Mouse (Mus musculus) liver, embryonic 16.5 days (tissue): Measurements from ENCODE around the gene Golga2. TPM values are rescaled to one million over a fixed set of nuclear protein-coding genes. Genes with fewer than 3 reads are reported as not detected.

Source experiments
- ATAC-seq: fragments of 200-750 bp; cut with Nextera tagmentation; 2 replicates; pipeline ENCODE4 v1.8.0; 2017; ENCODE audit warnings: low read depth, mild to moderate bottlenecking, moderate number of reproducible peaks, moderate library complexity
- H3K27ac ChIP-seq: fragments of 300-500 bp; sonication (generic); 2 replicates; pipeline ENCODE4 v1.5.1; 2014; ENCODE audit warnings: mild to moderate bottlenecking, low read length
- H3K27me3 ChIP-seq: fragments of 300-500 bp; sonication (generic); 2 replicates; pipeline ENCODE4 v1.6.1; 2014; ENCODE audit warnings: low read depth, low read length, mixed read lengths; ENCODE audit not compliant: control insufficient read depth, insufficient read depth
- H3K36me3 ChIP-seq: fragments of 300-500 bp; sonication (generic); 2 replicates; pipeline ENCODE4 v1.6.1; 2014; ENCODE audit warnings: mild to moderate bottlenecking; ENCODE audit not compliant: control insufficient read depth, insufficient read depth
- H3K4me1 ChIP-seq: fragments of 300-500 bp; sonication (generic); 2 replicates; pipeline ENCODE4 v1.6.1; 2014; ENCODE audit warnings: low read depth, low read length, mixed read lengths; ENCODE audit not compliant: control insufficient read depth
- H3K4me2 ChIP-seq: fragments of 300-500 bp; sonication (generic); 2 replicates; pipeline ENCODE4 v1.6.1; 2014; ENCODE audit warnings: low read depth, low read length, mixed read lengths
- H3K4me3 ChIP-seq: fragments of 300-500 bp; sonication (generic); 2 replicates; pipeline ENCODE4 v1.5.1; 2014; ENCODE audit warnings: low read depth, mild to moderate bottlenecking, low read length
- H3K9ac ChIP-seq: fragments of 300-500 bp; sonication (generic); 2 replicates; pipeline ENCODE4 v1.6.1; 2014; ENCODE audit warnings: low read depth, low read length
- H3K9me3 ChIP-seq: fragments of 300-500 bp; sonication (generic); replicated peaks from 2 replicates; pipeline ENCODE4 v1.6.1; 2016; ENCODE audit warnings: low read length; ENCODE audit not compliant: control insufficient read depth
- WGBS: fragments of 180-500 bp; shearing (Covaris S2); extraction: QIAGEN DNeasy Blood & Tissue Kit; methylation state at CpG from one replicate; pipeline ENCODE4 v1.1.7; 2014; ENCODE audit not compliant: insufficient replicate concordance; 5-methylcytosine and 5-hydroxymethylcytosine counted together
- polyA plus RNA-seq: library from polyadenylated mRNA; unstranded; fragments of >200 nt; fragmentation: Nextera tagmentation; extraction: Ambion mirVana; gene quantifications from 2 replicates; pipeline ENCODE4 v1.2.1, GENCODE M21; 2015

Gene Golga2
- polyA plus RNA-seq, 1 experiment from 2014 or later: 10.0 TPM

DNA sequence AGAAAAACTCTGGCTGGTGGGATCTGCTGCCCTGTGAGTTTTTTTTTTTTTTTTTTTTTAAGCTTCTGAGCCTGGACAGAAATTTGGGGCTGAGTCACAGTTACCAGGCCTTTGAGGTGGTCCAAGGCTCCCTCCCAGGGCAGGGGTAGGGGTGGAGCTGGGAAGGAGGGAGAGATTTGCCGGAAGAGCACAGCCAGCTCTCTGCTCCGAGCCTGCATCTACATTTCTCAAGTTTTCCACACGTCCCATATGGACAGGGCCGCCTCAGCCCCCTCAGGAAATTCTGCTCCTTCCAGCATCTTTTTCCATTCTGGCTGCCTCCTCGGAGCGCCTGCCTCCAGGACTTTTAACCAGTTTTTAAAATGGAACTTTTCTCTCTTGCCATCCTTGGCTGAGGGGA lies 42.3 kb downstream of the Golga2 start:
- Histone ChIP-seq H3K4me3 (no peak overlapping the region), H3K4me2 (no peak overlapping the region), H3K4me1 (no peaks in the 10 kb centered on the region), H3K36me3 (no peaks in the 10 kb centered on the region), H3K9ac (no peak overlapping the region), H3K27me3 (no peaks in the 10 kb centered on the region), H3K27ac (no peak overlapping the region), H3K9me3 (no peaks in the 10 kb centered on the region)
- WGBS: 56% methylated on average over 6 of the region's 6 CpGs
- ATAC-seq: no peak

GRCm38 (mm10) chr2:32332159-32332558 lies 45.0 kb downstream of the Golga2 start:
- no peaks in the 10 kb centered on the region for H3K36me3 ChIP-seq
- H3K4me3 ChIP-seq: no peak overlapping the region
- H3K9me3 ChIP-seq: no peaks in the 10 kb centered on the region
- no peak overlapping the region for H3K27ac ChIP-seq
- H3K9ac ChIP-seq: no peak overlapping the region
- ATAC-seq: no peak
- H3K27me3 ChIP-seq: no peaks in the 10 kb centered on the region; the same call in 1 of the 2 replicates
- no peaks in the 10 kb centered on the region for H3K4me1 ChIP-seq
- WGBS: 66% methylated on average over 5 of the region's 5 CpGs
- no peak overlapping the region for H3K4me2 ChIP-seq

- ATAC-seq: no peak
- H3K27ac ChIP-seq: no peak overlapping the region
- H3K4me3 ChIP-seq: no peak overlapping the region
- no peak overlapping the region for H3K4me2 ChIP-seq
- no peaks in the 10 kb centered on the region; the same call in 1 of the 2 replicates for H3K27me3 ChIP-seq
- 36% methylated on average over 15 of the region's 15 CpGs for WGBS
- H3K36me3 ChIP-seq: no peaks in the 10 kb centered on the region
- no peak overlapping the region for H3K9ac ChIP-seq
- no peaks in the 10 kb centered on the region for H3K9me3 ChIP-seq
- H3K4me1 ChIP-seq: no peaks in the 10 kb centered on the region
These were observed 48.7 kb downstream of the Golga2 start for GRCm38 (mm10) chr2:32335888-32336287.

DNA sequence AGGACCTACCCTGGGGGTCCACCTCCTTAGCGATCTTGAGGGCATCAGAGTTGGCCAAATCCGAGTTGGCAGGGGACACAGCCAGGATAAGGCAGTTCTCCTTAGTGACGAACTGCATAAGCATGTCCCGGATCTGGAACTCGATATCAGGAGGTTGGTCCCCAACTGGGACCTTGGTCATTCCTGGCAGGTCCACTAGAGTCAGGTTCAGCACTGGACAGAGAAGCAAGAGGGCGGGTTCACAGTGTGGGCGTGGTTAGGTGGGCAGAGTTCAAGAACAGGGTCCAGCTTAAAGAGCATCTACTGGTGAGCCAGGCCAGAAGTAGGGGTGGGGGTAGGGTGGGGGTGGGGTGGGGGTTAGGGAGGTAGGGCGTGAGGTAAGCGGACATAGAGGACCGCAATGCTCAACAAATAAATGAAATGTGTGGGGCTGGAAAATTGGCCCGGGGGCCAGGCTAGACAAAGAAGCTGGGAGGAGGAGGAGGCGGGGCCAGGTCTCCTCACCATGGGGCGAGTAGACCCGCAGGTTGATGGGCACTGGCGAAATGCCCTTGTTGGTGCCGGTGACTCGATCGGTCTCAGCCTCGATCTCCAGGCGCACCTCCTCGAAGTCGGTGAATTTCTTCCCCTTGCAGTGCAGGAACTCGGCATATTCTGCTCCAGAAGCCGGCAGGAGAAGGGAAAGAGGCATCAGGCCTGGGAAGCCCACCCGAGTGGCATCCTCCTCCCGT lies 52.9 kb downstream of the Golga2 start:
- WGBS: 32% methylated on average over 26 of the region's 26 CpGs
- H3K27ac ChIP-seq: no peak overlapping the region
- no peaks in the 10 kb centered on the region for H3K4me1 ChIP-seq
- no peaks in the 10 kb centered on the region; the same call in 1 of the 2 replicates for H3K27me3 ChIP-seq
- no peak overlapping the region for H3K4me3 ChIP-seq
- no peak overlapping the region for H3K4me2 ChIP-seq
- no peaks in the 10 kb centered on the region for H3K36me3 ChIP-seq
- H3K9me3 ChIP-seq: no peaks in the 10 kb centered on the region
- 0 out of 2 replicates have a peak, but pooled peaks have one; percentile 27 for ATAC-seq
- H3K9ac ChIP-seq: no peak overlapping the region

- no peak overlapping the region for H3K9ac ChIP-seq
- no peak overlapping the region for H3K4me3 ChIP-seq
- WGBS: 70% methylated on average over 13 of the region's 13 CpGs
- no peaks in the 10 kb centered on the region for H3K36me3 ChIP-seq
- no peak for ATAC-seq
- no peaks in the 10 kb centered on the region for H3K4me1 ChIP-seq
- no peaks in the 10 kb centered on the region for H3K9me3 ChIP-seq
- H3K27ac ChIP-seq: no peak overlapping the region
- no peaks in the 10 kb centered on the region; the same call in 1 of the 2 replicates for H3K27me3 ChIP-seq
- H3K4me2 ChIP-seq: no peak overlapping the region
These were observed 53.9 kb downstream of the Golga2 start for GRCm38 (mm10) chr2:32340836-32341633.

GRCm38 (mm10) chr2:32341634-32341939 lies 54.4 kb downstream of the Golga2 start:
- H3K4me3 ChIP-seq: no peak overlapping the region
- H3K4me2 ChIP-seq: no peak overlapping the region
- 57% methylated on average over 4 of the region's 4 CpGs for WGBS
- H3K36me3 ChIP-seq: no peaks in the 10 kb centered on the region
- ATAC-seq: no peak
- H3K9me3 ChIP-seq: no peaks in the 10 kb centered on the region
- no peak overlapping the region for H3K27ac ChIP-seq
- H3K9ac ChIP-seq: no peak overlapping the region
- H3K27me3 ChIP-seq: no peaks in the 10 kb centered on the region
- no peaks in the 10 kb centered on the region for H3K4me1 ChIP-seq

DNA sequence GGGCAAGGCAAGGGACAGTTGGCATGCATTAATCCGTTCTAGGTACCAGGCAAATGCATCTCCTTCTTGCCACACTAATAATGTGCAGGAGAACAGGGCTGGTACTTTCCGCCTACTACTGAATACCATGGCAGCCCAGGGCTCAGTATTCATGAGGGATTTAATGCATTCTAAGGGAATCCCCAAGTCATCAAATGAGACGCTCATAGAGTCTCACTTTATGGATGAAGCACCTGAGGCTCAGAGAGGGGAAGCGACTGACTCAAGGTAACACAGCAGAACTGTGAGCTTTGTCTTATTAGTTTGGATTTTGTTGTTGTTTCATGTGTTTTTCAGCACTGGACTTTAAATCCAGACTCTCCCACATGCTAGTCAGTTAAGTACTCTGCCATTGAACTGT lies 54.9 kb downstream of the Golga2 start:
- Histone ChIP-seq H3K36me3 (no peaks in the 10 kb centered on the region), H3K27ac (no peak overlapping the region), H3K4me3 (no peak overlapping the region), H3K9me3 (no peaks in the 10 kb centered on the region), H3K27me3 (no peaks in the 10 kb centered on the region), H3K4me1 (no peaks in the 10 kb centered on the region), H3K9ac (no peak overlapping the region), H3K4me2 (no peak overlapping the region)
- WGBS: 73% methylated on average over 4 of the region's 4 CpGs
- ATAC-seq: no peak

DNA sequence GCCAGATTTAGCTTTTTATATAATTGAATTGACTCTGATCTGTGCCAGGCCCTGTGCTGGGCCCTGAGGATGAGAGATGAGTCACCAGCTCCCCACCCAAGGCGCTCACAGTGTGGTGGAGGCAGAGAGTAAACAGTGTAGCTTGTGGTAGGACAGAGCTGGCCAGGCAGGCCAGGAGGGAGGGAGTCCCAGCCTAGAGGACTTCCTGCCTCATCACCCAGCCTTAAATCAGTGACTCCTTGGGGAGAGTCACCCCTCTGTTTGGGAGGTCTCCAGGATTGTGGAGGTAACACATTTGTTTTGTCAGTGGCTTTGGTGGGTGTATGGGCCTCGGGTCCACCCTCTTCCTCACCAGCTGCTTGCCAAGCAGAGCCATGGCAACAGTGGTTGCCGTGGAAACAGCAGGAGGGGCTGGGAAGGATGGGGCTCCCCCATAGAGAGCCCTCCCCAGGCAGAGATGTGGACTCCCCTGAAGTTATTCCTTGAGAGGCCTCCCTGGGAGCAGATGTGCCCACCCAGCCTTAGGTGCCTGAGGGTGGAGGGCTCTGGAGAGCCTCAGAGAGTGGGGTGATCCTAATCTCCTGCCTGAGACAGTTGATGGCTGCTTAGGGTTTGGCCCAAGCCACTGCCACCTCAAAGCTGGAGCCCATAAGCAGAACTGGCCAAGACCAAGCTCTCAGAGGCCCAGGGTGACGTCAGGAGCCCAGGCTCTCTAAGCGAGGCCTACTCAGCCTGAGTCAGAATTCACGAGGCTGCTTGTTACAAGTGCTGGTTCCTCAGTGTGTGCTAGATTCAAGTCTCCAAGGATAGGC lies 55.6 kb downstream of the Golga2 start:
- H3K27ac ChIP-seq: no peak overlapping the region
- no peaks in the 10 kb centered on the region for H3K9me3 ChIP-seq
- no peaks in the 10 kb centered on the region for H3K36me3 ChIP-seq
- no peak overlapping the region for H3K4me2 ChIP-seq
- H3K4me3 ChIP-seq: no peak overlapping the region
- H3K27me3 ChIP-seq: no peaks in the 10 kb centered on the region
- 52% methylated on average over 6 of the region's 6 CpGs for whole genome bisulfite sequencing
- no peak overlapping the region for H3K9ac ChIP-seq
- no peak for ATAC-seq
- no peaks in the 10 kb centered on the region for H3K4me1 ChIP-seq

DNA sequence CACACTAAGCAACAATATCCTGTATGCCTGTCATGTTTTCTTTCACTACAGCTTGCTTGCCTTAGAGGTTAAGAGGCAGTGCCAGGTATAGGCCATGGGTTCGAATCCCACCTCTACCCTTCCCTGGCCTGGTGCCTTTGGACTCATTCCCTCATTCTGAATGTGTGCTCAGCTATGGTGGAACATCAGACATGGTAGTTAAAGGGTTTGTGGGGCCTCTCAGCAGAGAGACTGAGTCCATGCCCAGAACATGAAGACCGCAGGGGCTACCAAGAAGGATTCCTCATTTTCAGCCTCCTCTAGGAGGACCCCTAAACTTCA lies 56.1 kb downstream of the Golga2 start:
- H3K9ac ChIP-seq: no peak overlapping the region
- H3K4me3 ChIP-seq: no peak overlapping the region
- H3K36me3 ChIP-seq: no peaks in the 10 kb centered on the region
- no peak overlapping the region for H3K27ac ChIP-seq
- no peak overlapping the region for H3K4me2 ChIP-seq
- no peaks in the 10 kb centered on the region for H3K27me3 ChIP-seq
- 75% methylated on average over 2 of the region's 2 CpGs for WGBS
- no peaks in the 10 kb centered on the region for H3K4me1 ChIP-seq
- H3K9me3 ChIP-seq: no peaks in the 10 kb centered on the region
- ATAC-seq: no peak
